Mouse (Mus musculus): ENCODE measurements around the gene Olfr692. TPM values are rescaled to one million over a fixed set of nuclear protein-coding genes. Genes with fewer than 3 reads are reported as not detected.

Gene Olfr692
- polyA plus RNA-seq, 1 experiment from 2014 or later: not detected

DNA sequence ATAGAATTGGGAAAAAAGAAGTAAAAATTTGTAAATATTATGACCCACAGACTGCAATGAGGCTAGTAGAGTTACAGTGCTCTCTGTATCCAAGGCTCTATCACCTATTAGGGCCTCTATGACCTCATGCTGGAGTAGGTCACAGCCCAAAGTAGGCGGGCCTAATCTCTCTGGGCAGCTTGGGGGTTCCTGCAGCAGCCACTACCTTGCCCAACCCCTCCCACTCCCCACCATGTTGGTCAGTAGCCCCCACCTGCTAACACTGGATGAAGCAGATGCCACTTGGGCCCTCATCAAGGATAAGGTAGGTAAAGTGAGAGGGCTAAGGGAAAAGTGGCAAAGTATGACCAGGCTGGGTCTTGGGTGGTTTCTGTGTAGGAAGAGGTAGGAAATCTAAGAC is 6.8 kb downstream of the Olfr692 start, which contains the start of gene Gm5901:
Gene Gm5901, plus strand, starts transcription at position 173 of the 400 bp plus-strand sequence.
- no peak for ATAC-seq (ENCODE audit: insufficient number of reproducible peaks, low FRiP score, low TSS enrichment, low read depth)
- H3K27me3 ChIP-seq: no peaks in the 10 kb centered on the region
- H3K9me3 ChIP-seq: no peaks in the 10 kb centered on the region
- peaks cover 51% of the 10 kb centered on the region for H3K36me3 ChIP-seq
- no peak within 1 kb of the TSS for H3K4me2 ChIP-seq
- no peak within 1 kb of the TSS for H3K27ac ChIP-seq
- H3K9ac ChIP-seq: no peak within 1 kb of the TSS
- no peak within 1 kb of the TSS for H3K4me3 ChIP-seq
- 100% methylated on average over 1 of the region's 1 CpGs for WGBS
- H3K4me1 ChIP-seq: no peaks in the 10 kb centered on the region

DNA sequence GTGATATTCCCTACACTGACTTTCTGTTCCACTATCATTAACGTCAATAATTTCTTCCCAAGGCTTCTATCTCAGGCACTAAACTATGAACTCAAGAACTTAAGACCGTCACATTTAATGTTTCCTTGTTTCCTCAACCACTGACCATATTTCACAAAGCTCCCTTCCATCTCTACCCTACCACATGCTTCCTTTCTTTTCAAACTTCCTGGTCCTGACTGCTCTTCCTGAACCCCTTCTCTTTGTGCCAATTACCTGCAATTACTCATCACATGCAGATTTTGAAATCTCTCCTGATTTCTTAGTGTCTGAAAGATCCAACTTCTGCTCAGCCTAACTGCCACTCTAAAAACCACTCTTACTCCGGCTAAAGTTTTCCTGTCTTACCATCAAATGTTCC is 12.3 kb downstream of the Olfr692 start:
- H3K9me3 ChIP-seq: no peaks in the 10 kb centered on the region
- H3K9ac ChIP-seq: no peak overlapping the region
- peaks cover 86% of the 10 kb centered on the region for H3K36me3 ChIP-seq
- 93% methylated on average over 3 of the region's 3 CpGs for WGBS
- H3K4me2 ChIP-seq: no peak overlapping the region
- no peak overlapping the region for H3K27ac ChIP-seq
- H3K4me3 ChIP-seq: no peak overlapping the region
- no peaks in the 10 kb centered on the region for H3K4me1 ChIP-seq
- ATAC-seq (ENCODE audit: insufficient number of reproducible peaks, low FRiP score, low TSS enrichment, low read depth): no peak
- no peaks in the 10 kb centered on the region for H3K27me3 ChIP-seq

DNA sequence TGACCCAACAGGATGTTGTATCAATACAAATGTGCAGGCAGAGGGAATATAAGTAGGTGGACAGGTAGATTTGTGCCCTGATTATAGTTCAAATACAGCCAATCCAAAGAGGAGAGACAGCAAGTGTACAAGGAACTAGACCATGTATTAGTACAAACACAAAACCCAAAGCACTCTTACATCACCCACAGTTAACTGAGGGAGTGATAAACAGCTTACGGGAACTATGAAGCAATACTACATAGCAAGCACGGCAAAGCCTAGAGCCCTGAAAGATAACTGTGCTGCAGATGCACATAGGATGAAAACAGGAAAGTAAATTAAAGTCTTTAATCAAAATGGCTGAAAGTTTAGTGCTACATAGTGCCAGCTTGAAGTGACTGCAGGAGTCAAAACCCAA is 19.7 kb downstream of the Olfr692 start:
- no peaks in the 10 kb centered on the region for H3K4me1 ChIP-seq
- H3K36me3 ChIP-seq: peaks cover 69% of the 10 kb centered on the region
- no peak for ATAC-seq (ENCODE audit: insufficient number of reproducible peaks, low FRiP score, low TSS enrichment, low read depth)
- H3K4me3 ChIP-seq: no peak overlapping the region
- H3K4me2 ChIP-seq: no peak overlapping the region
- WGBS: 97% methylated on average over 2 of the region's 2 CpGs
- no peaks in the 10 kb centered on the region for H3K27me3 ChIP-seq
- H3K9me3 ChIP-seq: no peaks in the 10 kb centered on the region
- no peak overlapping the region for H3K27ac ChIP-seq
- H3K9ac ChIP-seq: no peak overlapping the region

DNA sequence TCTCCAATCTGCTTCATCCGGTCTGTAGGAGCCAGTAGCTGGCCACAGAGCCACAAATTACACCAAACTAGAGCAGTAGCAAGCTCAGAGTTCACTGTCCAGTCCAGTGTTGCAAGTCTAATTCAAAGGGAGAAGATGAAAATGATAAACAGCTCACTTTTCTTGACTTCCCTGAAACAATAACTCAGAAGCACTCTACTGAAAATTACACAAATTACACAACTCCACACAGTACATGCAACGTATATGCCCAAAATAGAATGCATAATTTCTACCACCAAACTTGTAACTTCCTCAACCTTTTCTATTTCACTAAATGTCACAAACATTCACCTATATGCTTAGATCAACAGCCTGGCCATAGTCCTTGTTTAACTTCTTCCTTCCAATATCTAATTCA is 22.2 kb downstream of the Olfr692 start:
- Histone ChIP-seq H3K4me1 (no peaks in the 10 kb centered on the region), H3K36me3 (peaks cover 49% of the 10 kb centered on the region), H3K27ac (no peak overlapping the region), H3K4me2 (no peak overlapping the region), H3K4me3 (no peak overlapping the region), H3K27me3 (no peaks in the 10 kb centered on the region), H3K9me3 (no peaks in the 10 kb centered on the region), H3K9ac (no peak overlapping the region)
- 83% methylated on average over 2 of the region's 2 CpGs for WGBS
- no peak for ATAC-seq (ENCODE audit: insufficient number of reproducible peaks, low FRiP score, low TSS enrichment, low read depth)

DNA sequence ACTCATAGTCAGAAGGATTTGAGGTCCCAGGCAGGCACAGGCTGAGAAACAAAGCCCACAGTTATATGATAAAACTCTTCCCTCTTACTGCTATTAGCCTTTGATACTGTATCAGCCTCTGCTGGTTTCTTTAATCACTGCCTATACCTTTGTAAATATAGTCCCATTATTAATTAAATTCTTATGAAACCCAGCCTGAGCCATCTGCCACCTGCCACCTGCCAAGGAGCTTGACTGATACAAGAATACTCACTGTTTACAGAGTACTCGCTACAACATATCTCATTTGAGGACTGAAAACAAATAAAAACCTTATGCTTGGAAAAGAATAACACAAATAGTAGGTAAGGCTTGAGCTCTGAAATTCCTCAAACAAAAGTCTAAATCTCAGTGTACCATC is 26.6 kb downstream of the Olfr692 start:
- WGBS: 94% methylated on average over 1 of the region's 1 CpGs

DNA sequence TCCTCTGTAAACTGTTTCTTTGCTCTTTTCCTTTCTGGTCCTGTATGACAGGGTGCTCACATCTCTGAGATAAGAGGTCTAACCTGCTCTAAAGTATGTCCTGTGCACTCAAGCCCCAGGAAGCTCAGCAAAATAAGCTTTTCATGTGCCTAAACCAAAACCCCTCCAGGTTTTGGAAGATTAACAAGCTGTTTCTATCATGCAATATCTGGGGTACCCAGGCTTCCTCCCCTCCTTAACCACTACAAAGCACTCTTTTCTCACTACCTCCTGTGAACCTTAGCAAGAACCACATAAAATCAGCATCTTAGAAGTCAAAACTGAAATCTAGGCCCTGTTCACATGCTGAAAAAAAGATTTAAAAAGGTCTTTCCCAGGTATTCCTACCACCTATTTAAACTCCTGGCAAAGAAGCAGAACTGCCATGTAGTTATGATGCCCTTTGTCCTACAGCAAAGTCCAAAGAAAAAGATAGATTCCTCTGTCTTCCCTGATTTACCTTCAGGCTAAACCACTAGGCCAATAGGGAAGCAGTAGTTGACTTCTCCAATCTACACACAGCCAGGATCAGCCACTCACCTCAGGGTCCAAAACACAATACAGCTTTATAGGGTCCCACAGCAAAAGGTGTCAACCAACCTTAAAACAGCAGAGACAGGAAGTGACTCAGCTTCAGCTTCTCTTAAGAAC is 27.2 kb downstream of the Olfr692 start:
- Histone ChIP-seq H3K4me2 (no peak overlapping the region), H3K27ac (no peak overlapping the region), H3K36me3 (peaks cover 6% of the 10 kb centered on the region; the same call in 1 of the 2 replicates), H3K27me3 (no peaks in the 10 kb centered on the region), H3K4me1 (peaks cover 6% of the 10 kb centered on the region), H3K4me3 (no peak overlapping the region), H3K9me3 (no peaks in the 10 kb centered on the region), H3K9ac (no peak overlapping the region)
- ATAC-seq (ENCODE audit: insufficient number of reproducible peaks, low FRiP score, low TSS enrichment, low read depth): no peak

More for the DNA sequence above, 26.6 kb downstream of the Olfr692 start:
- no peaks in the 10 kb centered on the region for H3K9me3 ChIP-seq
- ATAC-seq (ENCODE audit: insufficient number of reproducible peaks, low FRiP score, low TSS enrichment, low read depth): no peak
- H3K4me1 ChIP-seq: peaks cover 6% of the 10 kb centered on the region
- H3K27ac ChIP-seq: no peak overlapping the region
- H3K27me3 ChIP-seq: no peaks in the 10 kb centered on the region
- no peak overlapping the region for H3K9ac ChIP-seq
- no peak overlapping the region for H3K4me3 ChIP-seq
- H3K4me2 ChIP-seq: no peak overlapping the region
- peaks cover 13% of the 10 kb centered on the region for H3K36me3 ChIP-seq

DNA sequence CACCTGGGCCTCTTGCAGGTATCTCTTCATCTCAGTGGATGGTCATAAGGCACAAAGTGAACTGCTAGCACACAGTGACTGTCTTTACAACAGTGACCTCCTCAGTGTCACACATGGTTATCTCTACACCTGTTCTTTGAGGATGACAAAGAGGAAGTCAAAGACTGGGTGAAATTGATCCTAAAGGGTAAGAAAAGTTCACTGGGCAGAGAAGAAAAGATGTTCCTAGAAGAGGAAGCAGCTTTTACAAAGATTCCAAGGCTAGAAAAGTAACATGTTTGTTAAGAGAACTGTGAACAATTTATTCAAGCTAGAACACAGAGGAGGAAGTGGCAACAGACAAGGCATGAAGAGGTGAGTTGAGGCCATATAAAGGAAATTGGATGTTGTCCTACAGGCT is 28.1 kb downstream of the Olfr692 start:
- no peak overlapping the region for H3K4me2 ChIP-seq
- H3K4me1 ChIP-seq: peaks cover 6% of the 10 kb centered on the region
- H3K9me3 ChIP-seq: no peaks in the 10 kb centered on the region

DNA sequence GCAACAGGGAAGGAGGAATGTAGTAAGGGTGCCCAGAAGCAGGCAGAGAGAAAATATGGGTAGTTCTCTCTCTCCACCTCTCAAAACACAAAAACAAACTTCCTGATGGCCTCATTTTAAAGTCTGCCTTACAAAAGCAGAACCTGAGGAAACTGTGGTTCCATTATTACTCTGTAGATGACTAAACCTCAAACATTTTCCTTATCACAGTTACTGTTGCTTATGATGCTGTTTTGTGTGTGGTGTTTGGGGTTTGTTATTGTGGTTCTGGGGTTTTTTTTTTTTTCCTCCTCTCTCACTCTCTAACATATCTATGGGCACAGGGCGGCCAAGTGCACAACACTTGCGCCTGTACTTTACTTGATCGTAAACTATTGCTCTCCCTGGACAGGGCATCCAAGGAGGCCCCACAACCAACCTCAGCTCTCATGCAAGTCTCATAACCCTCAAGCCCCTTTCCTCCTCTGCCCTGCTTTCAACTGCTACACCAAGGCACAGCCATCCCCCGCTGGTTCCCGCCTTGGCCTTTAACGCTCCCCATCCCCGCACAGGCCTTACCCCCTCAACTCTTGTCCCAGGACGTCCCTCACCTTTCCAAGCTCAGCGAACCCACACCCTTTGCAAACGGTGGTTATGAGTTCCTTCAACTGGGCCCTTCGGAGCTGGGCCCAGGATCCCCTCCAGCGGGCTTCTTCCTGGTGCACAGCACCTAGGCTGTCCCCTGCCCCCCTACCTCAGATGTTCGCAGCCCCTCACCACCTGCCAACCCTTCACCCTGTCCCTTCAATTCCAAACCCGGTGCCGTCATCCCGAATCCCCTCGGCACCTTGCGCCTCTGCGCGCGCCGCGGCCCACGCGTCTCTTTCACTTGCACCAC is 31.3 kb downstream of the Olfr692 start:
- Histone ChIP-seq H3K36me3 (0 out of 2 replicates have a peak, but pooled peaks cover 4% of the 10 kb centered on the region), H3K4me2 (peak overlapping the region; percentile 76), H3K9me3 (no peaks in the 10 kb centered on the region), H3K4me1 (peaks cover 6% of the 10 kb centered on the region), H3K27ac (peak overlapping the region; percentile 80), H3K4me3 (peak overlapping the region; percentile 89), H3K9ac (peak overlapping the region; percentile 70), H3K27me3 (no peaks in the 10 kb centered on the region)
- WGBS: 1% methylated on average over 25 of the region's 25 CpGs
- no peak for ATAC-seq (ENCODE audit: insufficient number of reproducible peaks, low FRiP score, low TSS enrichment, low read depth)

More for the DNA sequence above, 28.1 kb downstream of the Olfr692 start:
- Histone ChIP-seq H3K27ac (no peak overlapping the region), H3K27me3 (no peaks in the 10 kb centered on the region), H3K9ac (no peak overlapping the region), H3K36me3 (0 out of 2 replicates have a peak, but pooled peaks cover 6% of the 10 kb centered on the region), H3K4me3 (no peak overlapping the region)
- ATAC-seq (ENCODE audit: insufficient number of reproducible peaks, low FRiP score, low TSS enrichment, low read depth): no peak

DNA sequence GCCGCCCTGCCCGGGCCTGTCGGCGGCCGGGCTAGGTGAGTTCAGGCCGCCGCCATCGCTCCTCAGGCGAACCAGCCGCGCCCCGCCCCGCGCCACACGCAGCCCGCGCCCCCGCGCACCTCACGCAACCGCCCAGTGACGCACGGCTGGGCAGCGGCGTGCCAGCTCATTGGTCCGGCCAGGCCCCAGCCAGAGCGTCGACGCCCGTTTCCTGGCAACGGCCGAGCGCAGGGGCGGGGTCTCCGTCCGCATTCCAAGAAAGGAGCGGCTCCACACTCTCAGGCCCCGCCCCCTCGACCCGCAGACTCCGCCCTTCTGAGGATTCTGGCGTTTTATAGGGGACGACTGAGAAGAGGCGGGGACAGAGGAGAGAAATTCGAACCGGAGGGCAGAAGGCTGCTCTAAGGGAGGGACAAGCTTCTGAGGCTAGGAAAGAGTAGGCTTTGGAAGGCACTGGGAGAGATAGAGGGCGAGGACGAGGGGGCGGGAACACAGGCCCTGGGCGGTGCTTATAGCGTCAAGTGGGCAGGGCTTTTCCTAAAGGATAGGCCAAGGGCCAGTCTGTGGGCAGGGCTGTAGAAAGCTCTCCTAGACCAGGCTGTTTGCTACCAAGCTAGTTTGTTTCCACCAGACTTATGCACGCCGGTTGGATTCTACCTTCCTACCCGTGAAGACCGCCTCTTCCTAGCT is 32.0 kb downstream of the Olfr692 start, which contains the start of gene Fam160a2:
Gene Fam160a2, minus strand, starts transcription at position 120 of the 690 bp plus-strand sequence.
- peak within 1 kb of the TSS; percentile 89 for H3K4me3 ChIP-seq
- peak within 1 kb of the TSS; percentile 76 for H3K4me2 ChIP-seq
- H3K9ac ChIP-seq: peak within 1 kb of the TSS; percentile 70
- ATAC-seq (ENCODE audit: insufficient number of reproducible peaks, low FRiP score, low TSS enrichment, low read depth): peak; percentile 99
- under 1% methylated on average over 55 of the region's 55 CpGs for WGBS
- H3K27me3 ChIP-seq: no peaks in the 10 kb centered on the region
- peak within 1 kb of the TSS; percentile 80 for H3K27ac ChIP-seq
- H3K36me3 ChIP-seq: 0 out of 2 replicates have a peak, but pooled peaks cover 3% of the 10 kb centered on the region
- H3K4me1 ChIP-seq: peaks cover 6% of the 10 kb centered on the region
- H3K9me3 ChIP-seq: no peaks in the 10 kb centered on the region

DNA sequence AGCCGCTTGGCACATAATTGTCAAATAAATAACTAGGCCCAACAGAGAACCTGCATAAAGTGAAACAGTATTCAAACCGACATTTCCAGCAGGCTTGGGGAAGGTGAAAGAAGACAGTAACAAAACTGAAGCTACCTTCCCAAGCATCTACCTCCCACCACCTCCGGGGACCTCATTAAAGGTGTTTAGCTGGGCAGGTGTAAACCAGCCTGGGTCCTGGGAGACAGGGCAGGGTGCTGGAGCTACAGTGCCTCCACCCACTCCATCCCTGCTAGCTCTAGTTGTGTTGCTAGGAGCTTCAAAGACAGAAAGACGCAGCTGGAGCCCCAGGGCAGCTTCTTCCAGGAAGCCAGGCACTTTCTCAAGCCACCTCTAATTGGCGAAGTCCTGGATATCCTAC is 36.2 kb downstream of the Olfr692 start, which contains the start of gene Cnga4:
Gene Cnga4, plus strand, starts transcription at position 301 of the 400 bp plus-strand sequence.
- no peak for ATAC-seq (ENCODE audit: insufficient number of reproducible peaks, low FRiP score, low TSS enrichment, low read depth)
- Histone ChIP-seq H3K36me3 (no peaks in the 10 kb centered on the region), H3K4me1 (peaks cover 1% of the 10 kb centered on the region; the same call in 1 of the 2 replicates), H3K27ac (no peak within 1 kb of the TSS), H3K4me3 (no peak within 1 kb of the TSS), H3K4me2 (no peak within 1 kb of the TSS), H3K9me3 (no peaks in the 10 kb centered on the region), H3K9ac (no peak within 1 kb of the TSS), H3K27me3 (no peaks in the 10 kb centered on the region)
- 53% methylated on average over 5 of the region's 5 CpGs for WGBS

DNA sequence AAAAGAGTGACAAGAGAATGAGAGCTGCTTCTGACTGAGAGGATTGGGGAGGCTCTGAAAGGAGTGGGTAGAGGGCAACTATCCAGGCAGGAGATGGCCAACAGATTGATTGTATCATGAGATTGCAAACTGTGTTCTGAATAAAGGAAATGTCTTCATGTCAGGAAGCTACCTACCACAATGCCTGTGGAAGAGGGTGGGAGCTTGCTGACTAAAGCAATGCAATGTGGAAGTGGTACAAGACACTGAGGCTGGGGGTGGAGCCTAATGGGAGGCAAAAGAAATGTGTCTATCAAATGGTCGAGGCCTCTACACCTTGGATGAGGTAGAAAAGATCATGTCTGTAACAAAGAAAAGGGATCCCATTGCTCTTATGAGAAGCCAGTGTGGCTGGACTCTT is 38.3 kb downstream of the Olfr692 start:
- H3K9me3 ChIP-seq: no peaks in the 10 kb centered on the region
- H3K4me3 ChIP-seq: no peak overlapping the region
- no peak overlapping the region for H3K9ac ChIP-seq
- no peaks in the 10 kb centered on the region for H3K36me3 ChIP-seq
- H3K4me2 ChIP-seq: no peak overlapping the region
- no peaks in the 10 kb centered on the region for H3K4me1 ChIP-seq
- peaks cover 4% of the 10 kb centered on the region; the same call in 1 of the 2 replicates for H3K27me3 ChIP-seq
- ATAC-seq (ENCODE audit: insufficient number of reproducible peaks, low FRiP score, low TSS enrichment, low read depth): no peak
- 73% methylated on average over 1 of the region's 1 CpGs for WGBS
- H3K27ac ChIP-seq: no peak overlapping the region
